Mouse (Mus musculus): Measurements from ENCODE around the gene Rabgap1l. TPM values are rescaled to one million over a fixed set of nuclear protein-coding genes. Genes with fewer than 3 reads are reported as not detected.

Gene Rabgap1l
- total and polyA plus RNA-seq, 3 experiments: 12.9 to 325 (median 302) TPM

- no peak for ATAC-seq (ENCODE audit: extremely low read depth, insufficient number of reproducible peaks, low FRiP score, poor library complexity, severe bottlenecking)
- H3K9me3 ChIP-seq (replicated peaks): no peaks in the 10 kb centered on the region
Observed at GRCm38 (mm10) chr1:160217898-160218297, 575.1 kb downstream of the Rabgap1l start.

GRCm38 (mm10) chr1:160214171-160214570 lies 578.8 kb downstream of the Rabgap1l start:
- Histone ChIP-seq H3K4me1 (ENCODE audit: insufficient read depth, low read depth, low read length) (peaks cover 21% of the 10 kb centered on the region), H3K27me3 (ENCODE audit: insufficient read depth, low read length) (no peaks in the 10 kb centered on the region), H3K4me3 (ENCODE audit: low read depth, low read length) (no peak overlapping the region; the same call in 1 of the 2 replicates), H3K9me3 (replicated peaks) (no peaks in the 10 kb centered on the region), H3K36me3 (replicated peaks) (peaks cover 8% of the 10 kb centered on the region)
- no peak for TF ChIP-seq CTCF (IDR thresholded peaks at IDR 0.05; ENCODE audit: low read depth, low read length)
- TF ChIP-seq POLR2AphosphoS5 (IDR thresholded peaks at IDR 0.05; ENCODE audit: insufficient replicate concordance, low read depth, low read length): no peak
- TF ChIP-seq TAL1 (conservative IDR thresholded peaks at IDR 0.05; ENCODE audit: low read depth, low read length): no peak
- no peak for TF ChIP-seq GATA1 (IDR thresholded peaks at IDR 0.05; ENCODE audit: borderline replicate concordance, low read length)
- no peak for TF ChIP-seq GATA2 (IDR thresholded peaks at IDR 0.05; ENCODE audit: borderline replicate concordance, low read depth, low read length)
- no peak for DNase-seq (ENCODE audit: low spot score)
- ATAC-seq (ENCODE audit: extremely low read depth, insufficient number of reproducible peaks, low FRiP score, poor library complexity, severe bottlenecking): no peak

More at GRCm38 (mm10) chr1:160217898-160218297, 575.1 kb downstream of the Rabgap1l start:
- H3K4me1 ChIP-seq (ENCODE audit: insufficient read depth, low read depth, low read length): peaks cover 8% of the 10 kb centered on the region; the same call in 1 of the 2 replicates
- TF ChIP-seq POLR2AphosphoS5 (IDR thresholded peaks at IDR 0.05; ENCODE audit: insufficient replicate concordance, low read depth, low read length): no peak
- TF ChIP-seq TAL1 (conservative IDR thresholded peaks at IDR 0.05; ENCODE audit: low read depth, low read length): no peak
- TF ChIP-seq CTCF (IDR thresholded peaks at IDR 0.05; ENCODE audit: low read depth, low read length): no peak
- TF ChIP-seq GATA2 (IDR thresholded peaks at IDR 0.05; ENCODE audit: borderline replicate concordance, low read depth, low read length): no peak
- no peak for TF ChIP-seq GATA1 (IDR thresholded peaks at IDR 0.05; ENCODE audit: borderline replicate concordance, low read length)
- H3K4me3 ChIP-seq (ENCODE audit: low read depth, low read length): no peak overlapping the region
- DNase-seq (ENCODE audit: low spot score): no peak
- no peaks in the 10 kb centered on the region for H3K27me3 ChIP-seq (ENCODE audit: insufficient read depth, low read length)
- H3K36me3 ChIP-seq (replicated peaks): peaks cover 4% of the 10 kb centered on the region

GRCm38 (mm10) chr1:160212703-160213669 lies 580.0 kb downstream of the Rabgap1l start, which contains the start of gene Cacybp:
TSS of gene Cacybp (minus strand) at chr1:160212875.
- TF ChIP-seq CTCF (IDR thresholded peaks at IDR 0.05; ENCODE audit: low read depth, low read length): peak; percentile 34; the same call in 1 of the 2 replicates
- TF ChIP-seq POLR2AphosphoS5 (IDR thresholded peaks at IDR 0.05; ENCODE audit: insufficient replicate concordance, low read depth, low read length): no peak
- no peaks in the 10 kb centered on the region for H3K27me3 ChIP-seq (ENCODE audit: insufficient read depth, low read length)
- H3K36me3 ChIP-seq (replicated peaks): peaks cover 15% of the 10 kb centered on the region
- DNase-seq (ENCODE audit: low spot score): peak; percentile 66
- H3K4me1 ChIP-seq (ENCODE audit: insufficient read depth, low read depth, low read length): peaks cover 26% of the 10 kb centered on the region
- ATAC-seq (ENCODE audit: extremely low read depth, insufficient number of reproducible peaks, low FRiP score, poor library complexity, severe bottlenecking): peak; percentile 89
- H3K9me3 ChIP-seq (replicated peaks): no peaks in the 10 kb centered on the region
- H3K4me3 ChIP-seq (ENCODE audit: low read depth, low read length): peak within 1 kb of the TSS; percentile 95

GRCm38 (mm10) chr1:160212123-160212691 lies 580.8 kb downstream of the Rabgap1l start:
- H3K4me1 ChIP-seq (ENCODE audit: insufficient read depth, low read depth, low read length): peaks cover 32% of the 10 kb centered on the region

GRCm38 (mm10) chr1:160211597-160212122 lies 581.4 kb downstream of the Rabgap1l start:
- Histone ChIP-seq H3K4me3 (ENCODE audit: low read depth, low read length) (peak overlapping the region; percentile 95), H3K4me1 (ENCODE audit: insufficient read depth, low read depth, low read length) (peaks cover 33% of the 10 kb centered on the region), H3K9me3 (replicated peaks) (no peaks in the 10 kb centered on the region), H3K36me3 (replicated peaks) (peaks cover 28% of the 10 kb centered on the region), H3K27me3 (ENCODE audit: insufficient read depth, low read length) (no peaks in the 10 kb centered on the region)
- TF ChIP-seq GATA2 (IDR thresholded peaks at IDR 0.05; ENCODE audit: borderline replicate concordance, low read depth, low read length) (no peak), CTCF (IDR thresholded peaks at IDR 0.05; ENCODE audit: low read depth, low read length) (no peak), TAL1 (conservative IDR thresholded peaks at IDR 0.05; ENCODE audit: low read depth, low read length) (no peak), GATA1 (IDR thresholded peaks at IDR 0.05; ENCODE audit: borderline replicate concordance, low read length) (no peak), POLR2AphosphoS5 (IDR thresholded peaks at IDR 0.05; ENCODE audit: insufficient replicate concordance, low read depth, low read length) (no peak)
- no peak for ATAC-seq (ENCODE audit: extremely low read depth, insufficient number of reproducible peaks, low FRiP score, poor library complexity, severe bottlenecking)
- DNase-seq (ENCODE audit: low spot score): no peak

More at GRCm38 (mm10) chr1:160212123-160212691, 580.8 kb downstream of the Rabgap1l start:
- ATAC-seq (ENCODE audit: extremely low read depth, insufficient number of reproducible peaks, low FRiP score, poor library complexity, severe bottlenecking): no peak
- DNase-seq (ENCODE audit: low spot score): no peak
- TF ChIP-seq GATA1 (IDR thresholded peaks at IDR 0.05; ENCODE audit: borderline replicate concordance, low read length) (no peak), POLR2AphosphoS5 (IDR thresholded peaks at IDR 0.05; ENCODE audit: insufficient replicate concordance, low read depth, low read length) (no peak), TAL1 (conservative IDR thresholded peaks at IDR 0.05; ENCODE audit: low read depth, low read length) (no peak)
- H3K4me3 ChIP-seq (ENCODE audit: low read depth, low read length): peak overlapping the region; percentile 95
- H3K27me3 ChIP-seq (ENCODE audit: insufficient read depth, low read length): no peaks in the 10 kb centered on the region
- peaks cover 23% of the 10 kb centered on the region for H3K36me3 ChIP-seq (replicated peaks)
- no peaks in the 10 kb centered on the region for H3K9me3 ChIP-seq (replicated peaks)

- H3K36me3 ChIP-seq (replicated peaks): peaks cover 39% of the 10 kb centered on the region
- DNase-seq (ENCODE audit: low spot score) (no peak), ATAC-seq (ENCODE audit: extremely low read depth, insufficient number of reproducible peaks, low FRiP score, poor library complexity, severe bottlenecking) (no peak)
- no peaks in the 10 kb centered on the region for H3K27me3 ChIP-seq (ENCODE audit: insufficient read depth, low read length)
- H3K4me1 ChIP-seq (ENCODE audit: insufficient read depth, low read depth, low read length): peaks cover 40% of the 10 kb centered on the region
- no peaks in the 10 kb centered on the region for H3K9me3 ChIP-seq (replicated peaks)
- H3K4me3 ChIP-seq (ENCODE audit: low read depth, low read length): peak overlapping the region; percentile 95
- no peak for TF ChIP-seq TAL1 (conservative IDR thresholded peaks at IDR 0.05; ENCODE audit: low read depth, low read length)
- TF ChIP-seq CTCF (IDR thresholded peaks at IDR 0.05; ENCODE audit: low read depth, low read length): no peak
- no peak for TF ChIP-seq POLR2AphosphoS5 (IDR thresholded peaks at IDR 0.05; ENCODE audit: insufficient replicate concordance, low read depth, low read length)
- no peak for TF ChIP-seq GATA1 (IDR thresholded peaks at IDR 0.05; ENCODE audit: borderline replicate concordance, low read length)
- no peak for TF ChIP-seq GATA2 (IDR thresholded peaks at IDR 0.05; ENCODE audit: borderline replicate concordance, low read depth, low read length)
Observed at GRCm38 (mm10) chr1:160210566-160210965, 582.4 kb downstream of the Rabgap1l start.

Measured in G1E (cell line).